Mouse (Mus musculus): ENCODE data around the gene Npepps.

DNA sequence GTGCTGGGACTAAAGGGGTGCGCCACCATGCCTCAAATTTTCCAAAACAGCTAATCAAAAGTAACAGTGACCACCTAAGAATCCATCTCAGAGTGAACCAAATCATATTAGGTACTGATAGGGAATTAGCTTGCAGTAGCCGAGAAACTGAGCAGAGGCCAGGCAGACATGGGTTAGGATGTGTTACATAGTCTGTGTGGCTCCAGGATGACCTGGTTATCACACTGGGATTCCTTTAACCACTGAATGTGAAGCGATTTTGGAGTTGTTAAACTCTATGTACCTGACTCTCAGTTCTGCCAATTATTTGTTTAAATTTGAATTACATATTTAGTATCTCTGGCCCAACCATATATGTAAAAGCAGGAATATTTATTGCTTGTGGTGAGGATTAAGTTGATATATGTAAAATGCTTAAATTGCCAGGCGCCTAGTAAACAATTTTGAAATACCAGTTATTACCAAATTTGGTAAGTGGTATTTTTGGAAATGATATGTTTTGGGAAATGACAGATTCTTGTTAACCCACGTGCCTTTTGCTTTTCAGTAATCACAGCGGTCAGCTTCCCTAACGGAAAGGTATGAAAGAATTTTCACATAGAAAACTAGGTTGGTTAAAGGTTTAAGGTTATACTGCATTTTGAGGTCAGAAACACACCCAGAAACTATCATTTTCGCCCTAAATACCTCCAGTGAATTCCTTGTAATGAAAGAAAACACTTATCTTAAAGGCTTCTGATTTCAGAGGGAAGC lies 34.5 kb upstream of the Npepps start:
- TF ChIP-seq POLR2A (IDR thresholded peaks at IDR 0.05; ENCODE audit: borderline replicate concordance, control insufficient read depth, low read depth, low read length): no peak
- no peak for TF ChIP-seq CTCF (IDR thresholded peaks at IDR 0.05; ENCODE audit: control insufficient read depth, insufficient read depth, low read length)

All from bone marrow, adult 2 months (tissue).